Mouse (Mus musculus) stomach, embryonic 16.5 days (tissue): Measurements from ENCODE around the gene Rbm38. TPM values are rescaled to one million over a fixed set of nuclear protein-coding genes. Genes with fewer than 3 reads are reported as not detected.

Experiments used
- ATAC-seq: fragments of 200-750 bp; cut with Nextera tagmentation; 2 replicates; pipeline ENCODE4 v1.8.0; 2017; ENCODE audit warnings: moderate number of reproducible peaks, moderate TSS enrichment; ENCODE audit not compliant: insufficient read depth, low FRiP score
- H3K27ac ChIP-seq: fragments of 300-500 bp; sonication (generic); 2 replicates; pipeline ENCODE4 v1.5.1; 2014; ENCODE audit warnings: low read length
- H3K27me3 ChIP-seq: fragments of 300-500 bp; sonication (generic); 2 replicates; pipeline ENCODE4 v1.6.1; 2014; ENCODE audit warnings: low read length, control low read depth, mixed read lengths; ENCODE audit not compliant: control insufficient read depth, insufficient read depth
- H3K36me3 ChIP-seq: fragments of 300-500 bp; sonication (generic); 2 replicates; pipeline ENCODE4 v1.6.1; 2014; ENCODE audit warnings: low read length; ENCODE audit not compliant: control insufficient read depth, insufficient read depth
- H3K4me1 ChIP-seq: fragments of 300-500 bp; sonication (generic); 2 replicates; pipeline ENCODE4 v1.6.1; 2014; ENCODE audit warnings: low read length, control low read depth, mixed read lengths; ENCODE audit not compliant: control insufficient read depth, insufficient read depth
- H3K4me2 ChIP-seq: fragments of 300-500 bp; sonication (generic); 2 replicates; pipeline ENCODE4 v1.6.1; 2014; ENCODE audit warnings: low read depth, low read length, mixed read lengths
- H3K4me3 ChIP-seq: fragments of 300-500 bp; sonication (generic); replicated peaks from 2 replicates; pipeline ENCODE4 v1.5.1; 2014; ENCODE audit warnings: mild to moderate bottlenecking, low read length
- H3K9ac ChIP-seq: fragments of 300-500 bp; sonication (generic); 2 replicates; pipeline ENCODE4 v1.6.1; 2014; ENCODE audit warnings: low read length
- H3K9me3 ChIP-seq: fragments of 300-500 bp; sonication (generic); replicated peaks from 2 replicates; pipeline ENCODE4 v1.6.1; 2016; ENCODE audit warnings: low read length, control low read depth; ENCODE audit not compliant: control insufficient read depth
- WGBS: fragments of 180-500 bp; shearing (Covaris S2); extraction: QIAGEN DNeasy Blood & Tissue Kit; methylation state at CpG from one replicate; pipeline ENCODE4 v1.1.7; 2014; 5-methylcytosine and 5-hydroxymethylcytosine counted together
- polyA plus RNA-seq: library from polyadenylated mRNA; unstranded; fragments of >200 nt; fragmentation: Nextera tagmentation; extraction: Ambion mirVana; gene quantifications from 2 replicates; pipeline ENCODE4 v1.2.1, GENCODE M21; 2015

The Rbm38 gene
- polyA plus RNA-seq, 1 experiment from 2014 or later, result 49.5 TPM

DNA sequence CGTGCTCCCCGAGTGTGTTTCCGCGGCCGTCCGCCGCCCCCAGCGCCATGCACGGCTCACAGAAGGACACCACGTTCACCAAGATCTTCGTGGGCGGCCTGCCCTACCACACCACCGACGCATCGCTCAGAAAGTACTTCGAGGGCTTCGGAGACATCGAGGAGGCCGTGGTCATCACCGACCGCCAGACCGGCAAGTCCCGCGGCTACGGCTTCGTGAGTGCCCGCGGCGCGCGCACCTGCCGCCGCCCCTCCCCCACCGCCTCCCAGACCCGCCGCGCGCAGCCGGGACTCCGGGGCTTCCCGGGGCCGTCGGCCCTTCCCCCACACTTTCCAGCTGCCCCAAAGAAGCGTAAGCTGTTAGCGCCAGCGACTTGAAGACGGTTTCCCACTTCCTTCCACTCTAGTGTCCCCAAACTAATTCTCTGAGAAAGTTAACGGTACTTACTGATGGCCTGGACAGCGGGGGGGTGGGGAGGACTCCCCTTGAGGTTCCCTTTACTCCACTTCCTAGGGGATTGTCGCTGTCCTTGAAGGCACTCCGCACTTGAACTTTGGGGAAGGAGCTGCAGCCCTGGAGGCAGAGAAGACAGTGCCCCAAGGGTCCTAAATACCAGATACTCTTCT lies 1.9 kb downstream of the Rbm38 start:
- Histone ChIP-seq H3K9ac (peak overlapping the region; percentile 85), H3K4me3 (peak overlapping the region; percentile 85), H3K4me2 (peak overlapping the region; percentile 83), H3K4me1 (peaks cover 71% of the 10 kb centered on the region), H3K9me3 (no peaks in the 10 kb centered on the region), H3K36me3 (no peaks in the 10 kb centered on the region), H3K27ac (no peak overlapping the region), H3K27me3 (no peaks in the 10 kb centered on the region)
- peak; percentile 1; the same call in 1 of the 2 replicates for ATAC-seq
- WGBS, result under 1% methylated on average over 51 of the region's 51 CpGs

DNA sequence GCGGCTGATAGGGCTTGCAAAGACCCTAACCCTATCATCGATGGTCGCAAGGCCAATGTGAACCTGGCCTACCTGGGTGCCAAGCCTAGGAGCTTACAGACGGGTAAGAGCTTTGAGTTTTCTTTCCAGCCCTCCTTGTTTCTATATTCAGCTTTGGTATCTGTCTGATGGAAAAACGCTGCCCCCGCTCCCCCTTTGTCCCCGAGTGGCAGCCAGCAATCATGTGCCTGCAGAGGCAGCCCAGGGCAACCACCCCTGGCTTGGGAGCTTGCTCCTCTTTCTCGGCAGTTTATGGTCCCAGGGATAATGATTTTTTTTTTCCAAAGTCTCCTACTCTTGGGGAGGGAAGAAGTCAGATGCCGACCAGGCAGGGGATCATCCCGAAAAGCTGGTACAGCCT lies 2.5 kb downstream of the Rbm38 start:
- Histone ChIP-seq H3K9ac (peak overlapping the region; percentile 85), H3K4me3 (peak overlapping the region; percentile 85), H3K27me3 (no peaks in the 10 kb centered on the region), H3K4me2 (peak overlapping the region; percentile 83), H3K9me3 (no peaks in the 10 kb centered on the region), H3K4me1 (peaks cover 78% of the 10 kb centered on the region), H3K36me3 (no peaks in the 10 kb centered on the region), H3K27ac (peak overlapping the region; percentile 21; the same call in 1 of the 2 replicates)
- no peak for ATAC-seq
- 30% methylated on average over 10 of the region's 10 CpGs for WGBS

DNA sequence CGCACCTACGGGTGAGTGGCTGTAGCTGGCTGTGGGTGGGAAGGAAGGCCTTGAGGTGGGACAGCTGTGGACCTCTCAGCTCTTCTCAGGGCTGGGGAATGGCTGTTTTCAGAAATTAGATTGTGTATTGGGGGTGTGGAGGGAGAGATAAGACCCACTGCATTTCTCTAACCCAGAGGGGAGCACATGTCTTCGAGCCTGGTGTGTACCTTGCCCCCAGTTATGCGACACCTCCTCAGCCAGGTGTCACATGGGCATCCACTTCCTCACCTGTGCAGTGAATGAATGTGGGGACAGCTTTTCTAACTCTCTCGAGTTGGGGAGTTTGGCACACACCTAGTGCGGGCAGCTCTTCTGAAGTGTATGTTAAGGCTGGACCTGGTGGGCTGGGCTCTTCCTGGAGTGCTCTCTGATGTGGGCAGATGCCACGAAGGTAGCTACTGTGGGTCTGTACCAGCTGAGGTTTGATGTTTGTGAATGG lies 3.1 kb downstream of the Rbm38 start:
- Histone ChIP-seq H3K4me2 (peak overlapping the region; percentile 83), H3K9me3 (no peaks in the 10 kb centered on the region), H3K36me3 (no peaks in the 10 kb centered on the region), H3K4me3 (peak overlapping the region; percentile 85), H3K9ac (peak overlapping the region; percentile 85), H3K27ac (peak overlapping the region; percentile 21), H3K27me3 (no peaks in the 10 kb centered on the region), H3K4me1 (peaks cover 84% of the 10 kb centered on the region)
- 62% methylated on average over 7 of the region's 7 CpGs for WGBS
- no peak for ATAC-seq

DNA sequence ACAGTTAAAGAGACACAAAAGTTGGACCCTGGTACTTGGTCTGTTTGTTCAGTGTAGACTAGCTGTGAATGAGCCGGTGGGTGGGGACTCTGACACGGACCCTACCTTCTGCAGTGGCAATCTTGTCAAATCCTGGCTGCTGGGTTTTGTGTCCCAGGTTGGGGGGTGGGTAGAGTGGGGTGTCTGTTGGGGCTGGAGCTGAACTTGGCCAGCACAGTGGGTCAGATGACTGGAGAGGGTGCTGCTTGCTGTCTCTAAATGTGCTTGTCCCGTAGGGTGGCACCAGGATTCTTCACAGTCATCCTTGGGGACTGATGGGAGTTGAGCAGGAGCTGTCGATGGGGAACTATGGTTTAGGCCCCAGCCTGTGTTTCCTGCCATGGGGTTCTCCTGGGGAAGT lies 3.7 kb downstream of the Rbm38 start:
- peak overlapping the region; percentile 85 for H3K9ac ChIP-seq
- WGBS, result 69% methylated on average over 4 of the region's 4 CpGs
- no peaks in the 10 kb centered on the region for H3K9me3 ChIP-seq
- peak overlapping the region; percentile 85 for H3K4me3 ChIP-seq
- H3K4me1 ChIP-seq, result peaks cover 80% of the 10 kb centered on the region
- H3K4me2 ChIP-seq, result peak overlapping the region; percentile 83
- H3K27me3 ChIP-seq, result no peaks in the 10 kb centered on the region
- no peak for ATAC-seq
- H3K27ac ChIP-seq, result no peak overlapping the region
- no peaks in the 10 kb centered on the region for H3K36me3 ChIP-seq

DNA sequence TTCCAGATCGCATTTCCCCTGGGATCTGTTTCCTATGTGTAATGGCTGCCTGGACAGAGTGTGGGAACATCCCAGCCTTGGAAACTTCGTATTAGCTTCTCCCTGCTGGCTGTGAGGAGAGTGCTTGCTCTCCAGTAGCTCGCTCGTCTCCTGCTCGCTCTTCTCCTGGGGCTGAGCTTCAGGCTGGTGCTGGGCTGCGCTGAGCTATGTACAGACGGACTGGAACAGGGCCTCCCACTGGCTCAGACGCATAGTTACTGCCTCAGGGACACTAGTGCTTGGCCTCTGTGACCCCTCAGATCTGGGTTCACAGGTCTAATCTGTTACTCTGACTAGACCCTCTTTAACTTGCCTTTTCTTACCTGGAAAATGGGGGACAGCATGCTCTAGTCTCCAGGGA lies 4.1 kb downstream of the Rbm38 start:
- H3K27me3 ChIP-seq, result no peaks in the 10 kb centered on the region
- H3K4me2 ChIP-seq, result peak overlapping the region; percentile 83
- ATAC-seq, result no peak
- H3K4me1 ChIP-seq, result peaks cover 75% of the 10 kb centered on the region
- H3K36me3 ChIP-seq, result no peaks in the 10 kb centered on the region
- 72% methylated on average over 8 of the region's 8 CpGs for WGBS
- peak overlapping the region; percentile 85; the same call in 1 of the 2 replicates for H3K9ac ChIP-seq
- H3K27ac ChIP-seq, result no peak overlapping the region
- peak overlapping the region; percentile 85; the same call in 1 of the 2 replicates for H3K4me3 ChIP-seq
- no peaks in the 10 kb centered on the region for H3K9me3 ChIP-seq

DNA sequence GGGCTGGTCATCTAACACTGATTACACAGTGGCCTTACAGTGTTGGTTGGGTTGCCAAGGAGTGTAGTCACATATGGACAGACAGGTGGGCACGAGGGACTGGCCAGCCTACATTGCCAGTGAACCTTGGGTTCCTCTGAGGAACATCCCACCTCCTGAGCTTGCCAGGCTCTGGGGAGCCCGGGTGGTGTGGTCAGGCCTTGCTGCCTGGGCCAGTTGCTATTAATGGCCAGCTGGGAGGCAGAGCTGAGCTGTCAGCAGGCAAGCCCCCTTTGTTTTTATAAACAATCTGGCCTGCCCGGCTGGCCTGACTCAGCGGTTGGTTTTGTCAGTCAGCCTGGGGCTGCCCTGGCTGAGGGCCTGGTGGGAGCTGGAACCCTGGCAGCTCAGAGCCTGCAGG lies 4.6 kb downstream of the Rbm38 start:
- Histone ChIP-seq H3K27ac (no peak overlapping the region; the same call in 1 of the 2 replicates), H3K9ac (peak overlapping the region; percentile 85; the same call in 1 of the 2 replicates), H3K27me3 (no peaks in the 10 kb centered on the region), H3K9me3 (no peaks in the 10 kb centered on the region), H3K4me2 (peak overlapping the region; percentile 83; the same call in 1 of the 2 replicates), H3K4me1 (peaks cover 76% of the 10 kb centered on the region), H3K36me3 (no peaks in the 10 kb centered on the region), H3K4me3 (peak overlapping the region; percentile 85; the same call in 1 of the 2 replicates)
- ATAC-seq, result no peak
- 33% methylated on average over 4 of the region's 4 CpGs for WGBS

DNA sequence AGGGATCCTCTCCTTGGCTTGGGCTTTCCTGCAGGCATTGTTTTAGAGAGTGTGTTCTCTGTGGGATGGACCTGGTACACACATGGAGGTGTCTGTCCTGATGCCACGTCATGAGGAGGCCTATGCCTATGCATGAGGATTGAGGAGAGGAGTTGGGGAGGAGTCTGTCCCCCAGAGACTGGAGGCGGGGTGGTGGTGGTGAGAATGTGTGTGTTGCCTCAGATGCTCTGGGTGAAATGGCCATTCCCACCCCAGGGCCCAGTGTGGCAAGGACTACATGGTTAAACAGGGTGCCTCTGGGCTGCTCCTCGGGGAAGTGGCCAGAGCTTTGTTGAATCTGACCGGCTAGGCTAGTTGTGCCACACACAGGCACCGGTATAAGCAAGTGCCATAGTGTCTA lies 6.0 kb downstream of the Rbm38 start:
- H3K4me1 ChIP-seq, result peaks cover 79% of the 10 kb centered on the region
- H3K9ac ChIP-seq, result peak overlapping the region; percentile 13; the same call in 1 of the 2 replicates
- H3K27ac ChIP-seq, result peak overlapping the region; percentile 89
- no peaks in the 10 kb centered on the region for H3K27me3 ChIP-seq
- no peaks in the 10 kb centered on the region for H3K36me3 ChIP-seq
- no peak for ATAC-seq
- no peaks in the 10 kb centered on the region for H3K9me3 ChIP-seq
- 66% methylated on average over 5 of the region's 5 CpGs for WGBS
- H3K4me2 ChIP-seq, result peak overlapping the region; percentile 30
- H3K4me3 ChIP-seq, result no peak overlapping the region

DNA sequence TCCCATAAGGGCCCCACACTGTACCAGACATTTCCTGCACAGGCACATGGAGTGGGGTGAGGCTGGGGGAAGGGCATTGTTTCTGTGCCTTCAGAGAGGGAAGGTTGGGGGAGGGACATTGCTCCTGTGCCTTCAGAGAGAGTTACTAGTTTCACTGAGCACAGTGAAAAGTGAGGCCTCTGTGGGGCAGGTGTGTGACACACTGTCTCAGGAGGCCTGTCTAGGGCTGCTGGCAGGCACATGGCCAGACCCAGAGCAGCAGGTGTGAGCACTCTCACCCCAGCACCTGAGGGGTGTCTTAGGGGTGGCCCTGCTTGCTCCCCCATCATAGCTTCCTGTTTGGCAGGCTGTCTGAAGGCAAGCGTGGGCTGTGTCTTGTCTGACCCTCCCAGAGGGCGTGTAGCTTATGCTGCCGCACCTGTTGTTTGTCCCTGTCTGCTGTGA lies 6.4 kb downstream of the Rbm38 start:
- WGBS, result 46% methylated on average over 3 of the region's 3 CpGs
- Histone ChIP-seq H3K9me3 (no peaks in the 10 kb centered on the region), H3K4me1 (peaks cover 81% of the 10 kb centered on the region), H3K27ac (peak overlapping the region; percentile 89), H3K27me3 (no peaks in the 10 kb centered on the region), H3K9ac (peak overlapping the region; percentile 34; the same call in 1 of the 2 replicates), H3K36me3 (no peaks in the 10 kb centered on the region), H3K4me3 (no peak overlapping the region), H3K4me2 (peak overlapping the region; percentile 30)
- ATAC-seq, result peak; percentile 42

DNA sequence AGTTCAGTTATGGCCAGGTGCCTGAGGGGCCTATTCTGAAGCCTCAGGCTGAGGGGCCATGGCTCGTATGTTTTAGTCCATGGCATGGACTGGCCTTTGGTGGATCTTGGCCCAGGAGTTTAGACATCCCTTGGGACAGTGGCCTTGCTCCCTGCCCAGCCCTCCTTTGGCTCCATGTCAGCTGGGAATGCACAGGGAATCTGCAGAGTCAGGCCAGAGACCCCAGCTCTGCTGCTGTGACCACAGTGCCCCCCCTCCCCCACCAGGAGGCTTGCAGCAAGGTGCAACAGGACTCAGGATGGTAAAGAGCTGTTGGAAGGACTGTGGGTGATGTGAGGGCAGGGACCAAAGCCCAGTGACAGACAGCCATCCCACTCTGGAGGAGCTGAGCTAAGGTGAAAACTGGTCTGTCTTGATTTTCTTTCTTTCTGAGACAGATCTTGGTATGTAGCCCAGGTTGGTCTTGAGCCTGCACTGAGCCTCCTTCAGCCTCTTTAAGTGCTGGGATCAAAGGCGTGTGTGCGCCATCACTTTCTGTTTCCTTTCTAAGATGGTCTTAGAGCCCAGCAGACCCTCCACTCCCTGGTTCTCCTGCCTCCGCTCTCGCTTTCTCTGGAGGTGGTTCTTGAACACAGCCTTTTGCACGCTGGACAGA lies 7.0 kb downstream of the Rbm38 start:
- 81% methylated on average over 6 of the region's 6 CpGs for WGBS
- no peak for ATAC-seq
- Histone ChIP-seq H3K4me1 (peaks cover 83% of the 10 kb centered on the region), H3K36me3 (no peaks in the 10 kb centered on the region), H3K4me3 (no peak overlapping the region), H3K27ac (peak overlapping the region; percentile 89), H3K27me3 (no peaks in the 10 kb centered on the region), H3K4me2 (peak overlapping the region; percentile 30), H3K9me3 (no peaks in the 10 kb centered on the region), H3K9ac (peak overlapping the region; percentile 34; the same call in 1 of the 2 replicates)
